Mouse (Mus musculus): ENCODE measurements around the gene Atpaf1. TPM values are rescaled to one million over a fixed set of nuclear protein-coding genes. Genes with fewer than 3 reads are reported as not detected.

The Atpaf1 gene
- polyA plus RNA-seq, 1 experiment from 2014 or later: 73.0 TPM

GRCm38 (mm10) chr4:115754101-115754500, 30.5 kb upstream of the Atpaf1 start:
- Histone ChIP-seq H3K4me1 (replicated peaks; ENCODE audit: control insufficient read depth, insufficient read depth, low read length) (no peaks in the 10 kb centered on the region), H3K4me2 (ENCODE audit: low read length) (no peak overlapping the region), H3K9me3 (ENCODE audit: control insufficient read depth, low read length) (no peaks in the 10 kb centered on the region), H3K27me3 (replicated peaks; ENCODE audit: control insufficient read depth, insufficient read depth, low read length) (no peaks in the 10 kb centered on the region), H3K9ac (ENCODE audit: low read length) (no peak overlapping the region), H3K27ac (ENCODE audit: low read depth) (no peak overlapping the region), H3K4me3 (ENCODE audit: low read depth, low read length) (no peak overlapping the region), H3K36me3 (ENCODE audit: control insufficient read depth, insufficient read depth, low read length) (peaks cover 51% of the 10 kb centered on the region)
- ATAC-seq (replicated peaks; ENCODE audit: low FRiP score, low TSS enrichment, low read depth) (no peak), DNase-seq (ENCODE audit: low spot score) (no peak)
- WGBS: 87% methylated on average over 3 of the region's 3 CpGs

DNA sequence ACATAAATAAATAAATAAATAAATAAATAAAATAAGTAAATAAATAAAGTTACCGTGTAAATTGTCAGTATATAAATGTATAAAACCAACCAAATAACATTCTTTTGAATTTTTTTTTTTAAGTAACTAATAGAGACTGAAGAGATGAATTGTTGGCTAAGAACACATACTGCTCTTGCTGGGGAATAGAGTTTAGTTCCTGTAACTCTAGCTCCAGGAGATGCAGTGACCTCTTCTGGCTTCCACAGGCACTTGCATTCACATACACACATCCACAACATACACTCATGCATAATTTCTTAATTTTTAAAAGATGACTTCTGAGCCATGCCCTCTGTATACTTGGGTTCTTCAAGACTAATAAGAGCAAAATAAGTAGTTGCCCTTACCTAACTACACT, 29.8 kb upstream of the Atpaf1 start:
- H3K27me3 ChIP-seq (replicated peaks; ENCODE audit: control insufficient read depth, insufficient read depth, low read length): no peaks in the 10 kb centered on the region
- H3K27ac ChIP-seq (ENCODE audit: low read depth): no peak overlapping the region
- peaks cover 56% of the 10 kb centered on the region for H3K36me3 ChIP-seq (ENCODE audit: control insufficient read depth, insufficient read depth, low read length)
- no peak overlapping the region for H3K9ac ChIP-seq (ENCODE audit: low read length)
- H3K9me3 ChIP-seq (ENCODE audit: control insufficient read depth, low read length): no peaks in the 10 kb centered on the region
- WGBS: 88% methylated on average over 1 of the region's 1 CpGs
- no peak for ATAC-seq (replicated peaks; ENCODE audit: low FRiP score, low TSS enrichment, low read depth)
- DNase-seq (ENCODE audit: low spot score): no peak
- H3K4me2 ChIP-seq (ENCODE audit: low read length): no peak overlapping the region
- H3K4me1 ChIP-seq (replicated peaks; ENCODE audit: control insufficient read depth, insufficient read depth, low read length): no peaks in the 10 kb centered on the region
- no peak overlapping the region for H3K4me3 ChIP-seq (ENCODE audit: low read depth, low read length)

- Histone ChIP-seq H3K9ac (ENCODE audit: low read length) (no peak overlapping the region), H3K9me3 (ENCODE audit: control insufficient read depth, low read length) (no peaks in the 10 kb centered on the region), H3K4me3 (ENCODE audit: low read depth, low read length) (no peak overlapping the region), H3K27me3 (replicated peaks; ENCODE audit: control insufficient read depth, insufficient read depth, low read length) (no peaks in the 10 kb centered on the region), H3K36me3 (ENCODE audit: control insufficient read depth, insufficient read depth, low read length) (peaks cover 66% of the 10 kb centered on the region), H3K27ac (ENCODE audit: low read depth) (no peak overlapping the region), H3K4me1 (replicated peaks; ENCODE audit: control insufficient read depth, insufficient read depth, low read length) (no peaks in the 10 kb centered on the region), H3K4me2 (ENCODE audit: low read length) (no peak overlapping the region)
- DNase-seq (ENCODE audit: low spot score) (no peak), ATAC-seq (replicated peaks; ENCODE audit: low FRiP score, low TSS enrichment, low read depth) (no peak)
- WGBS: 60% methylated on average over 3 of the region's 3 CpGs
These were observed 23.4 kb upstream of the Atpaf1 start for GRCm38 (mm10) chr4:115761206-115761605.

GRCm38 (mm10) chr4:115764581-115764980, 20.0 kb upstream of the Atpaf1 start:
- H3K36me3 ChIP-seq (ENCODE audit: control insufficient read depth, insufficient read depth, low read length): peaks cover 58% of the 10 kb centered on the region
- no peak overlapping the region for H3K9ac ChIP-seq (ENCODE audit: low read length)
- no peak overlapping the region for H3K27ac ChIP-seq (ENCODE audit: low read depth)
- H3K4me1 ChIP-seq (replicated peaks; ENCODE audit: control insufficient read depth, insufficient read depth, low read length): no peaks in the 10 kb centered on the region
- H3K4me3 ChIP-seq (ENCODE audit: low read depth, low read length): no peak overlapping the region
- ATAC-seq (replicated peaks; ENCODE audit: low FRiP score, low TSS enrichment, low read depth) (no peak), DNase-seq (ENCODE audit: low spot score) (no peak)
- WGBS: 91% methylated on average over 11 of the region's 11 CpGs
- no peaks in the 10 kb centered on the region for H3K27me3 ChIP-seq (replicated peaks; ENCODE audit: control insufficient read depth, insufficient read depth, low read length)
- no peak overlapping the region for H3K4me2 ChIP-seq (ENCODE audit: low read length)
- no peaks in the 10 kb centered on the region for H3K9me3 ChIP-seq (ENCODE audit: control insufficient read depth, low read length)

DNA sequence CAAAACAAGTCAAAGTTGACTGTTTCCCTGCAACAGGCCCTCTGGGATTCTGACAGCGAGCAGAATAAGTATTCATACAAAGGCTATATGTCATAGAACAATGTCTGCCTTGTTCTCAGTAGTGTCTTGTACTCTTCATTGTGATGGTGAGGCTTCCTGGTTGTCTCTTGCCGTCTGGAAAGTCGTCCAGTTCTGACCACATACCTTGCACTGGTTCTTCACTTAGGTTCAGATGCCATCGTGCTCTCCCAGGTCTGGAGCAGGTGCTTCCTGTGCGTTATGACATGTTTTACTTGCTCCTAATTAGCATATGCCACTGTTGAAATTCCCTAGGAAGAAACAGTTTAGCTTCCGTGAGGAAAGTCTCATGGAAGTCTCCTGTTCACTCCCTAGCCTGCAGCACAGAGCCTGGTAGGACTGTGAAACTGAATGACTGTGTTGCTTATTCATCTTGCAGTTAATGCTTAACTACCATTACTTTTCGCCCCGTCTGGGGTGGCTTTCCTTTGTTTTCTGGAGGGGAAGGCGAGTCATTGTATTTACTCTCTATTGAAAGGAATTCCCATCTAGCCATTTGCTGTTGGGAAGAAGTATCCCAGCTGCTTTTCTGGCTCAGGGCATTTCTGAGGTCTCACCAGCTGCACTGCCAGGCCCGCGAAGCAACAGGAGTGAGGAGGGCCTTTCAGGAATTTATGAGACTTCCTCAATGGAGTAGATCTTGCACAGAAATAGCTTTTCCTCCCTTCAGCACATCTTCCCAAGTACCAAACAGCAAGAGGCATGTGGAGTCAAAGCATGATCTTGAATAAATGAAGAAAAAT, 16.8 kb upstream of the Atpaf1 start:
- H3K27ac ChIP-seq (ENCODE audit: low read depth): peak overlapping the region; percentile 52
- no peak overlapping the region for H3K4me3 ChIP-seq (ENCODE audit: low read depth, low read length)
- peak; percentile 55 for DNase-seq (ENCODE audit: low spot score)
- ATAC-seq (replicated peaks; ENCODE audit: low FRiP score, low TSS enrichment, low read depth): peak; percentile 62
- WGBS: 57% methylated on average over 11 of the region's 11 CpGs
- no peaks in the 10 kb centered on the region for H3K4me1 ChIP-seq (replicated peaks; ENCODE audit: control insufficient read depth, insufficient read depth, low read length)
- H3K36me3 ChIP-seq (ENCODE audit: control insufficient read depth, insufficient read depth, low read length): peaks cover 57% of the 10 kb centered on the region
- H3K27me3 ChIP-seq (replicated peaks; ENCODE audit: control insufficient read depth, insufficient read depth, low read length): no peaks in the 10 kb centered on the region
- H3K4me2 ChIP-seq (ENCODE audit: low read length): no peak overlapping the region
- no peak overlapping the region for H3K9ac ChIP-seq (ENCODE audit: low read length)
- H3K9me3 ChIP-seq (ENCODE audit: control insufficient read depth, low read length): no peaks in the 10 kb centered on the region

GRCm38 (mm10) chr4:115775056-115775455, 9.6 kb upstream of the Atpaf1 start:
- WGBS: 85% methylated on average over 6 of the region's 6 CpGs
- no peak for ATAC-seq (replicated peaks; ENCODE audit: low FRiP score, low TSS enrichment, low read depth)
- H3K9ac ChIP-seq (ENCODE audit: low read length): no peak overlapping the region
- no peaks in the 10 kb centered on the region for H3K4me1 ChIP-seq (replicated peaks; ENCODE audit: control insufficient read depth, insufficient read depth, low read length)
- H3K4me3 ChIP-seq (ENCODE audit: low read depth, low read length): no peak overlapping the region
- no peaks in the 10 kb centered on the region for H3K9me3 ChIP-seq (ENCODE audit: control insufficient read depth, low read length)
- H3K27ac ChIP-seq (ENCODE audit: low read depth): no peak overlapping the region
- H3K27me3 ChIP-seq (replicated peaks; ENCODE audit: control insufficient read depth, insufficient read depth, low read length): no peaks in the 10 kb centered on the region
- DNase-seq (ENCODE audit: low spot score): no peak
- no peak overlapping the region for H3K4me2 ChIP-seq (ENCODE audit: low read length)
- peaks cover 41% of the 10 kb centered on the region for H3K36me3 ChIP-seq (ENCODE audit: control insufficient read depth, insufficient read depth, low read length)

DNA sequence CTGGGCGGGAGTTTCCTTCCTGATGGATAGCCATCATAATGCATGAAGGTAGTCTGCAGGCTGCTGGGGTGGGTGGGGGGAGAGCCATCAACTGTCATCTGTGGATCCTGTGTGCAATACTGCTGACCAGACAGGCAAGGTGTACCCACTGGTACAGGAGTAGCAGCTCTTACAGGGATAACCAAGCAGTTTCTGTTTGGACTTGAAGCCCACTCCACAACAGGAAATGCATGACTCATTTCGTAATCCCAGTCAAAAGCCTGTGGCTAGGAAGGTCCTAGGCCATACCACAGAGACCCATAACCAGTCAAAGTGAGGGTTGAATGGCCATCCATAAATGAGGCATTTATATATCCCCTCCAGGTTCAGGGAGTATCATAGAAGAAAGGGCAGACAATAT, 7.0 kb upstream of the Atpaf1 start:
- no peak; the same call in 1 of the 2 replicates for ATAC-seq (replicated peaks; ENCODE audit: low FRiP score, low TSS enrichment, low read depth)

GRCm38 (mm10) chr4:115780269-115780668, 4.3 kb upstream of the Atpaf1 start:
- Histone ChIP-seq H3K9me3 (ENCODE audit: control insufficient read depth, low read length) (no peaks in the 10 kb centered on the region), H3K27ac (ENCODE audit: low read depth) (no peak overlapping the region), H3K27me3 (replicated peaks; ENCODE audit: control insufficient read depth, insufficient read depth, low read length) (no peaks in the 10 kb centered on the region), H3K4me3 (ENCODE audit: low read depth, low read length) (no peak overlapping the region), H3K4me2 (ENCODE audit: low read length) (no peak overlapping the region), H3K36me3 (ENCODE audit: control insufficient read depth, insufficient read depth, low read length) (peaks cover 14% of the 10 kb centered on the region; the same call in 1 of the 2 replicates), H3K4me1 (replicated peaks; ENCODE audit: control insufficient read depth, insufficient read depth, low read length) (no peaks in the 10 kb centered on the region), H3K9ac (ENCODE audit: low read length) (no peak overlapping the region)
- no peak for ATAC-seq (replicated peaks; ENCODE audit: low FRiP score, low TSS enrichment, low read depth)
- DNase-seq (ENCODE audit: low spot score): no peak
- 43% methylated on average over 6 of the region's 6 CpGs for WGBS

More for the DNA sequence above, 7.0 kb upstream of the Atpaf1 start:
- no peak for DNase-seq (ENCODE audit: low spot score)
- Histone ChIP-seq H3K36me3 (ENCODE audit: control insufficient read depth, insufficient read depth, low read length) (peaks cover 26% of the 10 kb centered on the region), H3K4me1 (replicated peaks; ENCODE audit: control insufficient read depth, insufficient read depth, low read length) (no peaks in the 10 kb centered on the region), H3K4me3 (ENCODE audit: low read depth, low read length) (no peak overlapping the region), H3K4me2 (ENCODE audit: low read length) (no peak overlapping the region), H3K27me3 (replicated peaks; ENCODE audit: control insufficient read depth, insufficient read depth, low read length) (no peaks in the 10 kb centered on the region), H3K27ac (ENCODE audit: low read depth) (no peak overlapping the region), H3K9me3 (ENCODE audit: control insufficient read depth, low read length) (no peaks in the 10 kb centered on the region), H3K9ac (ENCODE audit: low read length) (no peak overlapping the region)
- WGBS: 89% methylated on average over 2 of the region's 2 CpGs

DNA sequence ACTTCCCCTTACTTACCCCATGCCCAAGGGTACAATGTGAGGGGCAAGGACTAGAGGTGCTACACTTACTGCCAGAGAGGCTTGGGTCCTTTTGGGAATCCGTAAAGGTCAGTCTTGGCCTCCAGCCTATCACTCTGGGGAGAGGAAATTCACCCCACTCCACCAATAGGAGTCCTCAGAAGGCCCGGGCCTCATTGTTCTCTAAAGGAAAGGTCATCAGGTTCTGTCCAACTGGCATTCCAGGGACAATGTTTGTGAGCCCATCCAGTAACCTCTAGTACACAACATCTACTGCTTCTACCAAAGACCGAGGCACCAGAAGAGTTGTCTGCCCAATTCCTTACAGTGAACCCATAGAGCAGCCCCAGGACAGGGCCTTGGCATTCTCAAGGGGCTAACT, 3.7 kb upstream of the Atpaf1 start, which contains the start of gene Tex38:
Gene Tex38, minus strand, starts transcription at position 101 of the 400 bp plus-strand sequence.
- no peak for ATAC-seq (replicated peaks; ENCODE audit: low FRiP score, low TSS enrichment, low read depth)
- WGBS: 69% methylated on average over 3 of the region's 3 CpGs
- no peak for DNase-seq (ENCODE audit: low spot score)
- Histone ChIP-seq H3K36me3 (ENCODE audit: control insufficient read depth, insufficient read depth, low read length) (peaks cover 12% of the 10 kb centered on the region; the same call in 1 of the 2 replicates), H3K27ac (ENCODE audit: low read depth) (no peak within 1 kb of the TSS), H3K9me3 (ENCODE audit: control insufficient read depth, low read length) (no peaks in the 10 kb centered on the region), H3K9ac (ENCODE audit: low read length) (no peak within 1 kb of the TSS), H3K4me2 (ENCODE audit: low read length) (no peak within 1 kb of the TSS), H3K4me3 (ENCODE audit: low read depth, low read length) (no peak within 1 kb of the TSS), H3K27me3 (replicated peaks; ENCODE audit: control insufficient read depth, insufficient read depth, low read length) (no peaks in the 10 kb centered on the region), H3K4me1 (replicated peaks; ENCODE audit: control insufficient read depth, insufficient read depth, low read length) (peaks cover 6% of the 10 kb centered on the region; the same call in 1 of the 2 replicates)
